Mouse (Mus musculus) heart, adult 9 months (tissue): ENCODE results near the gene Casz1.

ENCODE experiments used
- DNase-seq, 2 experiments: peaks; one replicate each; pipeline ENCODE4 v3.0.0; 2022; ENCODE audit warnings: low spot score in 2 of 2

Casz1 gene

DNA sequence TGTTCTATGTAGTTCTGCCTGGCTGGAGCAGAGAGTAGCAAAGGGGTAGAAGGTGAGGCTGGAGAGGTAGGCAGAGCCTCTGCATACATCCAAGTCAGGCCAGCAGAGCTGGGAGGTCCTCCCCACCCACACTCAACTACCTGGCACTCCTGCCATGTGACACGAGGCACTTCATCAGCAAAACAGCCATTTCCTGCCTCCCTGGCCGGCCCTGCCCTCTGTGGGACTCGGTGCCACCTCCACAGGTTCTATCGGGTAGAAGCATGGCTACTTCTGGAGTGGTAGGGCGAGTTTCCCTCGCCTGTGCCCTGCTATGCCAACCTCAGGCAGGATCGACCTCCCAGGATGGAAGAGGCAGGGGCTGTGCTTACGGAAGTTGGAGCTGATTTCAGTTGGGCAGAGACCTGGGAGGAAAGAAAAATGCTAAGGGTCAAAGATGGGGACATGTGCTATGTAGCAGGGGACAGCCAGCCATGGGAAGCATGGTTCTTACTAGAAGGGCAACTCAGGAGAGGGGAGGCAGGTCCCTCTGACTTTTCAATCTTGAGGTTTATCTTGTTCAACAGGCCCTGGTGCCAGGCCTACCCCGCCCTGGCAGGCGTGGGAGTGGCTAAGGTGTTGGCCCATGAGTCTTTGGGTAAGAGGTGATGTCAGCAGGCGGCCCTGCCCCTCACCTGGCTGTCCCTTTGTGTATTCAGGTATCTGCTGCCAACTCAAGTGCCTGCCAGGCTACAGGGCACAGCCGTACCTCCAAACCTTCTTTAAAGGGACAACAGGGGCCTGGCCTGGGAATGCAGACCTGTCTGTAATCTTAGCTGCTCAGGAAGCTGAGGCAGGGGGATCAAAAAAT is 6.5 kb upstream of the Casz1 start:
- DNase-seq, result no peak

GRCm38 (mm10) chr4:148803031-148803430 is 1.2 kb upstream of the Casz1 start:
- no peak for DNase-seq

- no peak for DNase-seq
These were observed 593 bp upstream of the Casz1 start for GRCm38 (mm10) chr4:148803636-148804035.

- peak in 1 of 2 experiments; percentile 24 for DNase-seq
These were observed 541 bp downstream of the Casz1 start for GRCm38 (mm10) chr4:148804780-148805160.

GRCm38 (mm10) chr4:148805161-148805810 is 1.1 kb downstream of the Casz1 start:
- DNase-seq, result peak in 1 of 2 experiments; percentile 19

DNA sequence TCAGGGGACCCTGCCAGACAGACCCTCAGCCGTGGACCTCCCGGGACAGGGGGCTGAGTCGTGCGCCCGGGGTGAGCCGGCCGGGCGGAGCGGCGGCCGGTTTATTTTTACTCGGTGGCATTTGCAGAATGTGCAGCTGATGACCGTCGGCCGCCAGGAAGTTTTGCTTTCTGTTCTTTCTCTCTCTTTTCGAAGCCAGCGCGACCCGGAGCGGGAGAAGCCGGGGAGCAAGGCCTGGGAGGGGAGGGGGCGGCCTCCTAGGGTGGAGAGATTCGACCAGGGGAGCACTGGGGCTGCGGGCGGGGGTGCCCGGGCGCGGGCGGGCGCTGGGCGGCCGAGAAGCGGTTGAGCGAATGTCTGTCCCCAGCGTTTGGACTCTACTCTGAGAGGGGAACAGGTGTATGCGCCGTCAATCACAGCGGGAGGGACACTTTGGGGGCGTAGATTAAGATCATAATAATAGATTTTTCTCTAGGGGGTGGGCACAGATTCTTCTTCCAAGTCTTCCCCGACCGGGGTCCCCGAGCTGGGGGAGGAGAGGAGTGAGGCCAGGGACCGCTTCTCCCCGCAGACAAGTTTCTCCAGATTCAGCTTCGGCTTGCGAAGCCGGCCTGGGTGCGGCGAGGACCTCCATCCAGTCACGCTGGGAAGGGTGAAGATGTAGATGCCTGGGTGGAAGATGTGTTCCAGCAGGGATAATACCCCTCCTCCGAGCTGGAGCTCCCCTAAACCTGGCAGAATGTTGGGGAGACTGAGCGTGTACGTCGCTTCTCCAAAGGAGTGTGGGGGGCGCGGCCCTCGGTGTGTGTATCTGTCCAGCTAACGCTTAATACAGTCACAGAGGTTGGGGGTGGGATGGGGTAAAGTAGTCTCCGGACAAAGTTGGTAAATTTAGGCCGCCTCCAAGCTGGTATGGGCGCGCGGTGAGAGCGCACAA is 1.9 kb downstream of the Casz1 start:
- DNase-seq, result peak in 1 of 2 experiments; percentile 36

DNA sequence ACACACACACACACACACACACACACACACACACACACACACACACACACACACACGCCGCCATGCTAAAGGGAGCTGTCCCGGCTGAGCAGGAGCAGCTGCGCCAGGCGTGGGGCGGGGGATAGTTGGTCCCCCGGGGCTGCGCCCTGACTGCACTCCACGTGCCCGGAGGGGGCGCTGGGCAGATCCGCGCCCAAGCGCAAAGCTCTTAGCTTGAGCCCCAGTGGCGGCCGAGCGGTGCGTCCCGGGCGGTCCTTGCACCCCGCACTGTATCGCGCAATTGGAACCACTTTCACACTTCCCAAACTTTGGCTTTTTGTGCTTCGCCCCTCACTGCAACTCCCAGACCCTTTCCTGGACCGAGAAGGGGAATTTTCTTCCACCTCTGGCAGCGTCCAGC is 2.6 kb downstream of the Casz1 start:
- peak; percentile 41 to 49 for DNase-seq

DNA sequence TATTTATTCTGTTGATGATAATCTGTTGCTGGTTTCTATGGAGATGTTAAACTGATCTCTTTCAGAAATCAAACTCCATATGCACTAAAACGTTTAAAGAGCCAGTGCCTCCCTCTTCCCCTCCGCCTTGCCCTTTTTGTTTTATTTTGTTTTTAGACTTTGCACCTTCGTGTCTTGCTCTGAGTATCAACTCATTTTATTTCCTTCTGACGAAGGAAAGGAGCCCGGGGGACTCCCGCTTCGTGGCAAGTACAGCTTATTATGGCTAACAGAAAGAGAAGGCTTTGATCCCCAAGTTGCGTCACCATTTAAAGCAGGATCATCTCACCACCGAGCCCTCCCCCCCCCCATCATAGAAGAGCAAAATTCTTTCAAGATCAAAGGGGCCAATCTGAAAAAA is 3.2 kb downstream of the Casz1 start:
- no peak for DNase-seq

DNA sequence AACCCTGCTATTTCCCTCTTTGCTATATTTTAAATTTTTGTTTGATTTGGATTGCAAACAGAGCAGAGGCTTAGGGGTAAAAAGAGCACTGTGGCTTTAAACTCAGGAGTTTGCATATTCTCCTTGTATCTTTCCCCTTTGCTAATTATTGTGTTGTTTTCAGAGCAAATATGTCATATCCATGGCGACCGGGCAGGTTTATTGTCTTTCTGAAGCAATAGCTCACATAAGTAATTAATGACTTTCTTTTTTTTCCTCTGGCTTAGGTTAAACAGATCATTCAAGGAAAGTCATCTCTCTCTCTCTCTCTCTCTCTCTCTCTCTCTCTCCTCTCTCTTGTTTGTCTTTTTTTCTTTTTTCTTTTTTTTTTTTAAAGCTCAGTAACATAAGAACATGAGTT is 4.6 kb downstream of the Casz1 start:
- DNase-seq, result no peak

DNA sequence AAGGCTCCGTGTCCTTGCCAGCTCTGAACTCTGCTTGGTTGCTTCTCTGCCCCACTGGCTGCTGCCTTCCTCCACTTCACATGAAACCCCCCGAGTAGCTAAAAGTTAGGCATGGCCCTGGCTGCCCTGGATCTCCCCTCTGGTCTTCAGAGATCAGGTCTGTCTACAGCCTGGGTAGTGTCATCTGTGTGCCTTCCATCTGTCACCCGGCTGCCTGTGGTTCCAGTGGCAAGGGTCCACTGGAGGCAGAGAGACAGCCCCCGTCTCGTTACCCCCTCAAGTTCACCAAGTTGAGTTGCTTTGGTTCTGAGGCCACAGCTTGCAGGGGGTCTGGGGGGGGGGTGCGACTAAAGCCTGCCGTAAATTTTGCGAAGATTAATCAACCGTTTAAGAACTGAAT is 6.5 kb downstream of the Casz1 start:
- no peak for DNase-seq

GRCm38 (mm10) chr4:148811940-148812339 is 7.7 kb downstream of the Casz1 start:
- DNase-seq, result peak; percentile 58 to 71

DNA sequence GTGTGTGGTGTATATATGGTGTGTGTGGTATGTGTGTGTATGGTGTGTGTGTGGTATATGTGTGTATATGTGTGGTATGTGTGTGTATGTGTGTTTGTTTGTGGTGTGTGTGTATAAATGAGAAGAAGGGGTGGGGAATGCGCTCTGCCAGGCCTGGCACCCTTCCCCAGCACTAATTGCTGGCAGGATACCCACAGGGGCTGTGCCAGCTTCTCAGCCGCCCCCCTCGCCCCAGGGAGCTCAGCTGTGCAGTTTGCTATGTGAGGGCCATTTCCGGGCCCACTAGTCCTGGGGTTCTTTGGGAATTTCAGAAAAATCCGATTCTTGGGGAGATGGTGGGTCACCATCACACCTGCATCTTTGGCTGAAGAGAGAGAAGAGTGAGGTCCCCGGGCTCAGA is 9.0 kb downstream of the Casz1 start:
- no peak for DNase-seq

- no peak for DNase-seq
These were observed 12.3 kb downstream of the Casz1 start for GRCm38 (mm10) chr4:148816556-148816955.

- no peak for DNase-seq
These were observed 13.9 kb downstream of the Casz1 start for GRCm38 (mm10) chr4:148818161-148818560.

DNA sequence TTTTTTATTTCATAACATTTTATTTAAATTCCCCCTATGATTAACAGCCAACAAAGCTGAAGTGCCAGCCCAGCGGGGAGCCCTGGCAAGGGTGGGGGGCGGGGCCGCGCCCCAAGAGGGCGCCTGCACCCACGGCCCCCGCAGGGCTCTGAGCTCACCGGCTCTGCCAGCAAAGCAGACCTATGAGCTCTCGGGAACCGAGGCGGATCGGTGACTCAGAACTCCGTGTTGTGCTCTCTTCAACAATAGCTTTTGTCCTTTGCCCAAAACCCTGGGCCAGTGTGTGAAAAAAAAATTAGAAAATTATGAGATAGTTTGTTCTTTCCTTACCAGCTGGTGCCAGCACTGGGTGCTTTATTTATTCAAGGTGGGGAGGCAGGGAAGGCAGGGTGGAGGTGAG is 15.9 kb downstream of the Casz1 start:
- DNase-seq, result no peak

- DNase-seq, result no peak
These were observed 19.1 kb downstream of the Casz1 start for GRCm38 (mm10) chr4:148823281-148823680.

GRCm38 (mm10) chr4:148830350-148830749 is 26.1 kb downstream of the Casz1 start:
- peak; percentile 34 to 63 for DNase-seq

DNA sequence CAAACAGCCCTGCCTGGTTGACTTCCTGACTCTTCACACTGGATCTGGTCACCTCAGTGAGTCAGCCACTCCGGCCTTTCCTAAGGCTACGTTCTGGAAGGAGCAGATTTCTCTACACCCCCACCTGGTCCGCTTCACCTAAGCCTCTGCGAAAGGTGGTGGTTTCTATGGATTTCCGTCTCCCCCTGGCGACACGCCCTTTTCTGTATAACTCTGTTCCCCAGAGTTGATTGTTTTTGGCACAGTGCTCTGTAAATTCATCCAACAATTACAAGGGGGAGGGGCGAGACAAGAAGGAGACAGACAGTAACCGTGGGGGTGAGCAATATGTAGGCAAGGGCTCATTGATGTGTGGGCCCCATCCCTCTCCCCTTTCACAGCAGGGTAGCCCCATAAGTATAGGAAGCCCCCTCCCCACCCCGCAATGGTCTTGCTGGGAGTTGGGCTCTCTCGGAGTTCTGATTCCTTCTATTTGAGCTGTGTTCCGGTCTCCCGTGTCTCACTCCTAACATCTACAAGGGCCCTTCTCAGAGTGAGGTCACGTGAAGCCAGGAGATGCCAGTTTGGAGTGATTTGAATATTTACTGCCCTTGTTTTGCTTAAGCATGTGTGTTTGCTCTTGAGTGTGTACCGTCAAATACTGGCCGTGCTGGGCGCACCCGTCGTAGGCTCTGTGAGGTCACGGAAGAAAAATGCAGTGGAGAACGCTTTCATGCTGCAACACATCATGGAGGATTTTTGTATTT is 29.2 kb downstream of the Casz1 start:
- peak; percentile 39 to 45 for DNase-seq

- peak; percentile 38 to 45 for DNase-seq
These were observed 32.2 kb downstream of the Casz1 start for GRCm38 (mm10) chr4:148836391-148836790.

DNA sequence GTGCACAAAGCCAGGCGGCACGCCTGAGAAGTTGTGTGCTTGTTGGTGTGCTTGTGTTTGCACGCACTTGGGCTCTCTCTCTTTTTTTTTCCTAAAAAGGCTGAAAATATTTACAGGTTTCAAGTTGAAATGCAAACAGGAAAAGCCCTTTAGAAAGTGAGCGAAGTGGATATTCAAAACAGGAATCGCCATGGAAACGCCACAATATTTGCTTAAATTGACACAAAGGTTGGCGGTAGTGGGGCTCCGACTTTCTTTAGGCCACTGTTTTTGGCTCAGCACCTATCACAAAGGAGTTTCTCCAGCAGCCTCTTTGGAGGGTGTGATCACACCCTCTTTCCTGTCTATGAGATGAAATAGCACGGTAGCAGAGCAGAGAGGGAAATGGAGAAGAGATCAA is 32.8 kb downstream of the Casz1 start:
- peak in 1 of 2 experiments; percentile 18 for DNase-seq

- DNase-seq, result no peak
These were observed 33.4 kb downstream of the Casz1 start for GRCm38 (mm10) chr4:148837644-148838043.
